Comparison of ENCODE assay signal across 7 mouse cellular contexts in genomic region chr7:63938066-63938913, GRCm38 (mm10). TPM values are rescaled to one million over a fixed set of nuclear protein-coding genes. Genes with fewer than 3 reads are reported as not detected.
DNase-seq lines count a peak whose midpoint lies in the region; ATAC-seq and TF ChIP-seq lines count a peak whose summit lies in the region.

No protein-coding gene starts in this region.

- peak overlapping the region; percentile 91 for H3K27ac ChIP-seq in lung, embryonic 14.5 days (ENCODE audit: low read depth)
- H3K27ac ChIP-seq in forebrain, embryonic 13.5 days: peak overlapping the region; percentile 87
- peak overlapping the region; percentile 96 for H3K27ac ChIP-seq in midbrain, embryonic 14.5 days (replicated peaks; ENCODE audit: low read depth, low read length)

- no peak for DNase-seq in lung, embryonic 14.5 days
- no peak for DNase-seq in lung, postnatal 25 days (ENCODE audit: low spot score)
- DNase-seq in cerebellum, adult 18-20 months: peak; percentile 60 to 75
- peak; percentile 73 to 78 for DNase-seq in left cerebral cortex, postnatal 14 days (ENCODE audit: low spot score in 2 of 2)
- DNase-seq in midbrain, embryonic 14.5 days: peak; percentile 72
- DNase-seq in thymus, postnatal 25 days: peak; percentile 72

- no peaks in the 10 kb centered on the region for H3K27me3 ChIP-seq in lung, embryonic 14.5 days (ENCODE audit: insufficient read depth, low read length)
- H3K27me3 ChIP-seq in forebrain, embryonic 13.5 days: peaks cover 5% of the 10 kb centered on the region; the same call in 1 of the 2 replicates
- no peaks in the 10 kb centered on the region for H3K27me3 ChIP-seq in midbrain, embryonic 14.5 days (ENCODE audit: control insufficient read depth, insufficient read depth, low read length)

- TF ChIP-seq CTCF in lung, embryonic 14.5 days (IDR thresholded peaks at IDR 0.05; ENCODE audit: low read depth): no peak

- peak overlapping the region; percentile 80 for H3K9ac ChIP-seq in lung, embryonic 14.5 days
- peak overlapping the region; percentile 96 for H3K9ac ChIP-seq in forebrain, embryonic 13.5 days
- peak overlapping the region; percentile 96 for H3K9ac ChIP-seq in midbrain, embryonic 14.5 days (replicated peaks; ENCODE audit: low read length)

- no peaks in the 10 kb centered on the region for H3K9me3 ChIP-seq in lung, embryonic 14.5 days (ENCODE audit: low read depth, low read length)
- no peaks in the 10 kb centered on the region for H3K9me3 ChIP-seq in forebrain, embryonic 13.5 days (replicated peaks)
- no peaks in the 10 kb centered on the region for H3K9me3 ChIP-seq in midbrain, embryonic 14.5 days (ENCODE audit: control insufficient read depth, low read length)

- intact Hi-C loops in left cerebral cortex, postnatal 14 days (cut with DNase I): loop anchor here (2.0 to 5.0 kb wide), 4 partner anchors 41 to 224 kb away; no protein-coding TSS in a partner anchor

- no peaks in the 10 kb centered on the region for H3K4me1 ChIP-seq in lung, embryonic 14.5 days (ENCODE audit: insufficient read depth)
- H3K4me1 ChIP-seq in forebrain, embryonic 13.5 days: peaks cover 31% of the 10 kb centered on the region
- peaks cover 22% of the 10 kb centered on the region for H3K4me1 ChIP-seq in midbrain, embryonic 14.5 days (ENCODE audit: control insufficient read depth, insufficient read depth, low read length)

- peak overlapping the region; percentile 74 for H3K4me3 ChIP-seq in lung, embryonic 14.5 days (ENCODE audit: low read depth, low read length)
- peak overlapping the region; percentile 97 for H3K4me3 ChIP-seq in forebrain, embryonic 13.5 days
- H3K4me3 ChIP-seq in midbrain, embryonic 14.5 days (replicated peaks; ENCODE audit: low read depth, low read length): peak overlapping the region; percentile 97

- H3K36me3 ChIP-seq in lung, embryonic 14.5 days (ENCODE audit: insufficient read depth): no peaks in the 10 kb centered on the region
- H3K36me3 ChIP-seq in forebrain, embryonic 13.5 days (ENCODE audit: poor library complexity, severe bottlenecking): no peaks in the 10 kb centered on the region
- H3K36me3 ChIP-seq in midbrain, embryonic 14.5 days (ENCODE audit: control insufficient read depth, insufficient read depth, low read length): no peaks in the 10 kb centered on the region

- H3K4me2 ChIP-seq in lung, embryonic 14.5 days: peak overlapping the region; percentile 96
- H3K4me2 ChIP-seq in forebrain, embryonic 13.5 days: peak overlapping the region; percentile 93
- H3K4me2 ChIP-seq in midbrain, embryonic 14.5 days (ENCODE audit: low read length): peak overlapping the region; percentile 92

- peak; percentile 61 for ATAC-seq in lung, embryonic 14.5 days (ENCODE audit: insufficient read depth)
- peak; percentile 0; the same call in 1 of the 2 replicates for ATAC-seq in forebrain, embryonic 13.5 days
- peak; percentile 65 for ATAC-seq in midbrain, embryonic 14.5 days (ENCODE audit: low FRiP score, low TSS enrichment)

- WGBS in lung, embryonic 14.5 days: under 1% methylated on average over 102 of the region's 121 CpGs
- WGBS in forebrain, embryonic 13.5 days: under 1% methylated on average over 112 of the region's 121 CpGs
- WGBS in midbrain, embryonic 14.5 days: under 1% methylated on average over 107 of the region's 121 CpGs

RNA-seq across cellular contexts. Expression of gene Klf13, which starts 0.4 kb away (rescaled TPM):
- polyA plus RNA-seq in lung, embryonic 14.5 days (2014; fragmentation: Nextera tagmentation; extraction: Ambion mirVana): 29.0 and 32.6 TPM in 2 replicates
- 30.4 and 33.5 TPM in 2 replicates for polyA plus RNA-seq in forebrain, embryonic 13.5 days (2015; fragmentation: Nextera tagmentation; extraction: Ambion mirVana)
- 100 to 1,000 TPM; 168 to 175 TPM for total RNA-seq in left cerebral cortex, postnatal 14 days (2021)
- 20.5 and 24.9 TPM in 2 replicates for polyA plus RNA-seq in midbrain, embryonic 14.5 days (2014; fragmentation: Nextera tagmentation; extraction: Ambion mirVana)

RNA-seq across cellular contexts. Expression of gene E030018B13Rik, which starts 21.6 kb away (rescaled TPM):
- 0.18 TPM in 1 of 2 replicates, not detected in the other for polyA plus RNA-seq in lung, embryonic 14.5 days (2014; fragmentation: Nextera tagmentation; extraction: Ambion mirVana)
- polyA plus RNA-seq in forebrain, embryonic 13.5 days (2015; fragmentation: Nextera tagmentation; extraction: Ambion mirVana): 0.22 TPM in 1 of 2 replicates, not detected in the other
- not detected for total RNA-seq in left cerebral cortex, postnatal 14 days (2021)
- not detected in 2 replicates for polyA plus RNA-seq in midbrain, embryonic 14.5 days (2014; fragmentation: Nextera tagmentation; extraction: Ambion mirVana)

Comparison
In these comparisons a context has a peak if more than half of its experiments do, and no peak if none do; other contexts are left out.
1. ATAC-seq: peak in every context shown above with its lines; median percentile 65 in midbrain, embryonic 14.5 days; 61 in lung, embryonic 14.5 days; 0 in forebrain, embryonic 13.5 days.
2. DNase-seq: peak in cerebellum, adult 18-20 months (2 of 2), left cerebral cortex, postnatal 14 days (2 of 2), midbrain, embryonic 14.5 days (single experiment) and thymus, postnatal 25 days (single experiment); none in lung, embryonic 14.5 days (single experiment) and lung, postnatal 25 days (single experiment).
3. Peak in every context shown above with its lines, with median percentiles within 50 percentile points of each other: H3K27ac ChIP-seq, H3K4me2 ChIP-seq, H3K4me3 ChIP-seq and H3K9ac ChIP-seq.